Mouse (Mus musculus) bone marrow macrophage, adult 2 months (primary cell): ENCODE results near the gene Plpp1.

ENCODE experiments used
- CTCF ChIP-seq: IDR thresholded peaks from 2 replicates; pipeline ENCODE4 v1.5.1; 2012; ENCODE audit warnings: low read depth, mild to moderate bottlenecking, low read length, moderate library complexity
- POLR2A ChIP-seq: IDR thresholded peaks from 2 replicates; pipeline ENCODE4 v1.6.1; 2012; ENCODE audit warnings: mild to moderate bottlenecking, low read depth, low read length, borderline replicate concordance

GRCm38 (mm10) chr13:112799721-112800241, 811 bp upstream of the Plpp1 start:
- TF ChIP-seq CTCF (no peak), POLR2A (no peak)
